Mouse (Mus musculus) MEL (cell line): Measurements from ENCODE around the gene Bri3bp. TPM values are rescaled to one million over a fixed set of nuclear protein-coding genes. Genes with fewer than 3 reads are reported as not detected.

Experiments used
- DNase-seq: peaks from one replicate; pipeline ENCODE4 v3.0.0; 2011; ENCODE audit warnings: low read depth, low spot score
- H3K27ac ChIP-seq: 2 replicates; pipeline ENCODE4 v1.5.1; 2012; ENCODE audit warnings: low read depth, mild to moderate bottlenecking, control low read depth, low read length, moderate library complexity; ENCODE audit not compliant: control insufficient read depth
- H3K27me3 ChIP-seq, 2 experiments: fragments of 150-350 bp in 1 of 2; sonication (generic) in 1 of 2; 2 replicates each; pipeline ENCODE4 v1.6.1; 2012; ENCODE audit warnings: low read length in 2 of 2, mild to moderate bottlenecking in 2 of 2, improper control_type of control experiment in 1 of 2, moderate library complexity in 1 of 2; ENCODE audit not compliant: insufficient read depth in 2 of 2, control insufficient read depth in 1 of 2
- H3K36me3 ChIP-seq, 2 experiments: 2 replicates each; pipeline ENCODE4 v1.6.1; 2012 to 2014; ENCODE audit warnings: low read length in 2 of 2, improper control_type of control experiment in 1 of 2, inconsistent platforms in 1 of 2, mild to moderate bottlenecking in 1 of 2; ENCODE audit not compliant: insufficient read depth in 2 of 2, control insufficient read depth in 1 of 2
- H3K4me1 ChIP-seq, 2 experiments: fragments of 150-350 bp in 1 of 2; sonication (generic) in 1 of 2; 2 replicates each; pipeline ENCODE4 v1.6.1; 2012; ENCODE audit warnings: low read length in 2 of 2, improper control_type of control experiment in 1 of 2, mild to moderate bottlenecking in 1 of 2; ENCODE audit not compliant: insufficient read depth in 2 of 2, control insufficient read depth in 1 of 2
- H3K4me3 ChIP-seq, 2 experiments: fragments of 150-350 bp in 1 of 2; sonication (generic) in 1 of 2; 2 replicates each; pipeline ENCODE4 v1.5.1; 2012; ENCODE audit warnings: low read depth in 2 of 2, low read length in 2 of 2, mild to moderate bottlenecking in 2 of 2, moderate library complexity in 2 of 2, control low read depth in 1 of 2, improper control_type of control experiment in 1 of 2; ENCODE audit not compliant: control insufficient read depth in 1 of 2, insufficient read depth in 1 of 2
- H3K79me2 ChIP-seq: 2 replicates; pipeline ENCODE4 v1.6.1; 2012; ENCODE audit warnings: mild to moderate bottlenecking, low read length, moderate library complexity; ENCODE audit not compliant: control insufficient read depth, poor library complexity, insufficient read depth
- H3K9ac ChIP-seq: 2 replicates; pipeline ENCODE4 v1.6.1; 2012; ENCODE audit warnings: low read depth, mild to moderate bottlenecking, control low read depth, low read length, moderate library complexity; ENCODE audit not compliant: control insufficient read depth, poor library complexity, severe bottlenecking
- H3K9me3 ChIP-seq: fragments of 150-350 bp; sonication (generic); replicated peaks from 2 replicates; pipeline ENCODE4 v1.6.1; 2012; ENCODE audit warnings: mild to moderate bottlenecking, low read length, improper control_type of control experiment, moderate library complexity; ENCODE audit not compliant: insufficient read depth
- BHLHE40 ChIP-seq: IDR thresholded peaks from 2 replicates; pipeline ENCODE4 v1.6.1; 2012; ENCODE audit warnings: low read depth, mild to moderate bottlenecking, inconsistent platforms, low read length, improper control_type of control experiment, borderline replicate concordance
- CHD1 ChIP-seq: IDR thresholded peaks from 2 replicates; pipeline ENCODE4 v1.6.1; 2012; ENCODE audit warnings: low read depth, mild to moderate bottlenecking, inconsistent platforms, low read length, improper control_type of control experiment
- CTCF ChIP-seq, 3 experiments: IDR thresholded peaks in 2 of 3; conservative IDR thresholded peaks in 1 of 3; 2 replicates each; pipeline ENCODE4 v1.5.1; 2011 to 2012; ENCODE audit warnings: low read length in 3 of 3, low read depth in 2 of 3, mild to moderate bottlenecking in 2 of 3, improper control_type of control experiment in 1 of 3, inconsistent platforms in 1 of 3, mixed read lengths in 1 of 3, moderate library complexity in 1 of 3; ENCODE audit not compliant: control insufficient read depth in 1 of 3, insufficient read depth in 1 of 3, poor library complexity in 1 of 3, severe bottlenecking in 1 of 3
- E2F4 ChIP-seq: IDR thresholded peaks from 2 replicates; pipeline ENCODE4 v1.6.1; 2011; ENCODE audit warnings: low read depth, low read length, improper control_type of control experiment, borderline replicate concordance
- EP300 ChIP-seq, 2 experiments: IDR thresholded peaks; 2 replicates each; pipeline ENCODE4 v1.6.1; 2011; ENCODE audit warnings: improper control_type of control experiment in 2 of 2, low read length in 2 of 2, low read depth in 1 of 2, mild to moderate bottlenecking in 1 of 2
- ETS1 ChIP-seq: IDR thresholded peaks from 2 replicates; pipeline ENCODE4 v1.6.1; 2012; ENCODE audit warnings: low read depth, mild to moderate bottlenecking, inconsistent platforms, low read length, improper control_type of control experiment, moderate library complexity
- GABPA ChIP-seq: IDR thresholded peaks from 2 replicates; pipeline ENCODE4 v1.6.1; 2012; ENCODE audit warnings: low read depth, mild to moderate bottlenecking, inconsistent platforms, low read length, improper control_type of control experiment, moderate library complexity
- GATA1 ChIP-seq: IDR thresholded peaks from 2 replicates; pipeline ENCODE4 v1.6.1; 2011; ENCODE audit warnings: low read depth, low read length, improper control_type of control experiment
- JUND ChIP-seq: IDR thresholded peaks from 2 replicates; pipeline ENCODE4 v1.6.1; 2011; ENCODE audit warnings: low read depth, mild to moderate bottlenecking, improper control_type of control experiment, low read length
- MAFK ChIP-seq: IDR thresholded peaks from 2 replicates; pipeline ENCODE4 v1.6.1; 2011; ENCODE audit warnings: low read depth, mild to moderate bottlenecking, low read length, improper control_type of control experiment, borderline replicate concordance
- MAZ ChIP-seq: IDR thresholded peaks from 2 replicates; pipeline ENCODE4 v1.6.1; 2012; ENCODE audit warnings: low read depth, mild to moderate bottlenecking, inconsistent platforms, low read length, improper control_type of control experiment
- MXI1 ChIP-seq: IDR thresholded peaks from 2 replicates; pipeline ENCODE4 v1.6.1; 2011; ENCODE audit warnings: mild to moderate bottlenecking, low read depth, low read length, improper control_type of control experiment
- MYC ChIP-seq: IDR thresholded peaks from 2 replicates; pipeline ENCODE4 v1.6.1; 2011; ENCODE audit warnings: low read depth, mild to moderate bottlenecking, low read length, improper control_type of control experiment, moderate library complexity
- POLR2AphosphoS2 ChIP-seq: IDR thresholded peaks from 2 replicates; pipeline ENCODE4 v1.6.1; 2011; ENCODE audit warnings: low read length, improper control_type of control experiment
- POLR2AphosphoS5 ChIP-seq: IDR thresholded peaks from 2 replicates; pipeline ENCODE4 v1.6.1; 2012; ENCODE audit warnings: low read depth, borderline replicate concordance, mild to moderate bottlenecking, inconsistent platforms, low read length, moderate library complexity, mixed read lengths
- RAD21 ChIP-seq: IDR thresholded peaks from 2 replicates; pipeline ENCODE4 v1.6.1; 2011; ENCODE audit warnings: mild to moderate bottlenecking, low read depth, low read length, improper control_type of control experiment
- RCOR1 ChIP-seq: IDR thresholded peaks from 2 replicates; pipeline ENCODE4 v1.6.1; 2012; ENCODE audit warnings: low read depth, mild to moderate bottlenecking, inconsistent platforms, low read length, improper control_type of control experiment
- SIN3A ChIP-seq: IDR thresholded peaks from 2 replicates; pipeline ENCODE4 v1.6.1; 2012; ENCODE audit warnings: low read length, improper control_type of control experiment, inconsistent platforms
- SMC3 ChIP-seq: IDR thresholded peaks from 2 replicates; pipeline ENCODE4 v1.6.1; 2011; ENCODE audit warnings: low read depth, low read length, improper control_type of control experiment
- TAL1 ChIP-seq: IDR thresholded peaks from 2 replicates; pipeline ENCODE4 v1.6.1; 2012; ENCODE audit warnings: mild to moderate bottlenecking, inconsistent platforms, low read length, moderate library complexity, mixed read lengths
- TBP ChIP-seq: IDR thresholded peaks from 2 replicates; pipeline ENCODE4 v1.8.0; 2011; ENCODE audit warnings: low read depth, low read length, improper control_type of control experiment
- TCF12 ChIP-seq: IDR thresholded peaks from 2 replicates; pipeline ENCODE4 v1.6.1; 2014; ENCODE audit warnings: low read depth, mild to moderate bottlenecking, inconsistent platforms, low read length, improper control_type of control experiment, moderate library complexity
- USF1 ChIP-seq: IDR thresholded peaks from 2 replicates; pipeline ENCODE4 v1.6.1; 2014; ENCODE audit warnings: low read depth, mild to moderate bottlenecking, inconsistent platforms, low read length, improper control_type of control experiment, moderate library complexity
- USF2 ChIP-seq, 2 experiments: IDR thresholded peaks; 2 replicates each; pipeline ENCODE4 v1.6.1; 2011 to 2012; ENCODE audit warnings: improper control_type of control experiment in 2 of 2, low read length in 2 of 2, borderline replicate concordance in 1 of 2, inconsistent platforms in 1 of 2, low read depth in 1 of 2, mild to moderate bottlenecking in 1 of 2; ENCODE audit not compliant: insufficient read depth in 1 of 2
- ZC3H11A ChIP-seq: IDR thresholded peaks from 2 replicates; pipeline ENCODE4 v1.6.1; 2012; ENCODE audit warnings: low read depth, mild to moderate bottlenecking, inconsistent platforms, low read length, improper control_type of control experiment
- ZMIZ1 ChIP-seq: IDR thresholded peaks from 2 replicates; pipeline ENCODE4 v1.6.1; 2012; ENCODE audit warnings: low read depth, mild to moderate bottlenecking, inconsistent platforms, low read length, improper control_type of control experiment, moderate library complexity
- polyA plus RNA-seq, 2 experiments: library from polyadenylated mRNA; stranded (reverse) in 1 of 2; unstranded in 1 of 2; fragments of >175 nt in 1 of 2; fragments of >200 nt in 1 of 2; gene quantifications; 2 replicates each; pipeline versions ENCODE4 v1.2.1 to v1.2.4; 2012; ENCODE audit warnings: low replicate concordance in 2 of 2, low read depth in 1 of 2; ENCODE audit not compliant: insufficient read length in 2 of 2, insufficient read depth in 1 of 2, missing spikeins in 1 of 2
- total RNA-seq: library from RNA; depleted of rRNA; stranded (reverse); fragments of 300-350 nt; gene quantifications from 2 replicates; pipeline ENCODE4 v1.2.3, GENCODE M21; 2012

The Bri3bp gene
- total and polyA plus RNA-seq, 3 experiments: 73.7 to 264 (median 87.6) TPM

GRCm38 (mm10) chr5:125465701-125466106 is 24.3 kb downstream of the Bri3bp start (continued):
- peak; percentile 89 for TF ChIP-seq MAZ
- no peak for TF ChIP-seq USF2 (IDR thresholded peaks at IDR 0.05; ENCODE audit: borderline replicate concordance in 1 of 2, insufficient read depth in 1 of 2, low read depth in 1 of 2, low read length in 2 of 2)
- no peak for TF ChIP-seq RAD21
- no peak for TF ChIP-seq JUND
- TF ChIP-seq SMC3: no peak
- no peak for TF ChIP-seq CTCF (IDR thresholded peaks at IDR 0.05 in 2 of 3, conservative IDR thresholded peaks at IDR 0.05 in 1 of 3; ENCODE audit: control insufficient read depth in 1 of 3, insufficient read depth in 1 of 3, low read depth in 2 of 3, low read length in 3 of 3, poor library complexity in 1 of 3, severe bottlenecking in 1 of 3)
- no peak for TF ChIP-seq MAFK
- TF ChIP-seq ETS1: peak; percentile 58; the same call in 1 of the 2 replicates

GRCm38 (mm10) chr5:125466483-125466882 is 25.1 kb downstream of the Bri3bp start:
- Histone ChIP-seq H3K79me2 (no peaks in the 10 kb centered on the region), H3K9ac (no peak overlapping the region), H3K27me3 (no peaks in the 10 kb centered on the region), H3K9me3 (no peaks in the 10 kb centered on the region), H3K27ac (no peak overlapping the region), H3K36me3 (peaks cover 0 to 17% of the 10 kb centered on the region in 2 experiments; a peak in 2 of 4 replicates), H3K4me3 (no peak overlapping the region), H3K4me1 (peaks cover 10 to 20% of the 10 kb centered on the region in 2 experiments)
- no peak for DNase-seq
- TF ChIP-seq GATA1 (no peak), BHLHE40 (no peak), RCOR1 (no peak), ZC3H11A (no peak), USF1 (no peak), POLR2AphosphoS5 (no peak), TAL1 (no peak)

- H3K9ac ChIP-seq: no peak overlapping the region
- DNase-seq: no peak
- no peaks in the 10 kb centered on the region for H3K79me2 ChIP-seq
- TF ChIP-seq CTCF (IDR thresholded peaks at IDR 0.05 in 2 of 3, conservative IDR thresholded peaks at IDR 0.05 in 1 of 3; ENCODE audit: control insufficient read depth in 1 of 3, insufficient read depth in 1 of 3, low read depth in 2 of 3, low read length in 3 of 3, poor library complexity in 1 of 3, severe bottlenecking in 1 of 3) (no peak), CHD1 (no peak), POLR2AphosphoS2 (no peak), RCOR1 (no peak), TBP (no peak), EP300 (IDR thresholded peaks at IDR 0.05; ENCODE audit: low read depth in 1 of 2, low read length in 2 of 2) (no peak), TCF12 (no peak), POLR2AphosphoS5 (no peak), MAZ (no peak), USF1 (no peak), GATA1 (no peak), SIN3A (no peak), E2F4 (no peak), GABPA (no peak), MXI1 (no peak), JUND (no peak), MYC (no peak), RAD21 (no peak), ZMIZ1 (no peak)
- peaks cover 0 to 12% of the 10 kb centered on the region in 2 experiments; a peak in 2 of 4 replicates for H3K36me3 ChIP-seq
- peaks cover 10 to 17% of the 10 kb centered on the region in 2 experiments for H3K4me1 ChIP-seq
- H3K27ac ChIP-seq: no peak overlapping the region
- no peaks in the 10 kb centered on the region for H3K9me3 ChIP-seq
- no peaks in the 10 kb centered on the region for H3K27me3 ChIP-seq
- H3K4me3 ChIP-seq: no peak overlapping the region
These were observed 25.9 kb downstream of the Bri3bp start for GRCm38 (mm10) chr5:125467261-125467660.
